Mouse (Mus musculus) spleen, adult 18-20 months (tissue): ENCODE data around the gene Ola1.

Experiments used
- DNase-seq, 2 experiments: peaks; one replicate each; pipeline ENCODE4 v3.0.0; 2022; ENCODE audit warnings: mixed read lengths in 2 of 2

Gene Ola1

DNA sequence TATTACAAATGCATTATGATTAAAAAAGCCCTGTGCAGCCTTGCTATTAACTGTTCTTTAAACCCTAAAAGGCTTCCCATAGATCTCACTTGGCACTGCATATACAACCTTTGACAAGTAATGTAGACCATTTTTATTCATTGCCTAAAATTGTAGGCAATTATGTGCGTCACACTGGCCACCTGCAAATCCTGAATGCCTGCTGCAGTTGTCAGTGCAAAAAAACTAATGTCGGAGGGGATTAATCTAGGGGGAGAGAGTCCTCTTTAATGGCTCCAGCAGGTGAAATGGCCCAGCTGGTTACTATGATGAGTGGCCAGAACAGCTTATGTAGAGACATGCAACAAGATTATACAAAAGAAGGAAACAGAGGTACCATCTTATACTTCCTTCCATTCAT, 75.0 kb downstream of the Ola1 start:
- no peak for DNase-seq

DNA sequence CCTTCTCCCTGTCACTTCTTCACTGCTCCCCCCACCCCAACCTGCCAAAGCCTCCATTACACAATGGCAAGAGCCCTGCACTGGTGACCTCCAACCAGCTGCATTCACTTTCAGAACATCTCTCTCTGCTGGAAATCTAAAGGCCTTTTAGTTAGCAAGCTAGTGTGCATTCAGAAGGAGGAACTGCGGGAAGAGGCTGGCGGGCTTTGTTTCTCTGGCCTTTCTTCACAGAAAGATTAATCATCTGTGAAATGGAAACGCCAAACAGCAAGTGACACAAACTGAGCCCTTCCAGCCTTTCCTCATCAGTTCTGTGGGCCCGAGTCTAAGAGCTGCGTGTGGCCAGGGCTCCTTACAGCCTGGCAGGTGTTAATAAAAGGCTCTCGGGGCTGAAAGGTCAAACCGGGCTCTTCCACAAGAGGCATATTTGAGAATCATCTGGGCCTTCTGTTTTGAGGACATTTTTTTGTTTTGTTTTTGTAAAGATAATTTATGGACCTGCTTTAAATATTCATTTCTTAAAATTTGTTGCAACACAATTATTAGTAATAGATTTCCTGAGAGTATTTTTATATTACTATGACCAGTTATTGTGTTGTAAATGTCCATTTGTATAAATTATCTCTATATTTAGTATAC, 75.8 kb downstream of the Ola1 start:
- DNase-seq, result no peak

DNA sequence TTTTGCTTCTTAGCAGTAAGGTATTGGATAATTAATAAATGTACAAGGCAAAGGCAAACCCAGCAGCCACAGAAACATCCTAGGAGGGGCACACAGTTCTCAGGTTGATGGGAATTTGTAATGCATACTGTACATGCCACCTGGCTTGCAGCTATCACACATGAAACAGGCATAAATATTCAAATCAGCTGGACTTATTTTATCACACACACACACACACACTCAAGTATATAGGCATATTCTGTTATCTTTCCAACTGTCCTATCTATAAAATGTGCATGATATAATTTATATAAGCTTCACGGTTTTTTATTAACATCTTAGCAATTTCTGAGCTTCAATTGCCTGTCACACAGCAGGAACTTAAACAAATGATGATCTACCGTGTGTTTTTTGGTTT, 85.8 kb downstream of the Ola1 start:
- no peak for DNase-seq

DNA sequence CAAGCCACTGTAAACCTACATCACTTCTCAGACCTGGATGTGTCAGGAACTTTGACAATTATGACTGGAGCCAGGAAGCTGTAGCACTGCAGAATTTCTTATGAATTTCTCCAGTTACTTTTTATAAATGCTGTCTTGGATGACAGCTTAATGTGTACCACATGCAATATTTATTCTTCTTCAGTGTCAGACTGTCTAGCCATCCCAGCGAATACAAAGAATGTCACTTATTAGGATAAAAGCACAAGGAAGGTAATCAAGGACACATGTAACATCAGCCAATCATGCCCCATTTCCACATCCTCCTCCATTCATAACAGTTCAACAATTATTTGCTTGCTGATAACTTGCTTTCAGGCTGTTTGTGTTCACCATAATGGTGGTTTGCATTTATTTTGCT, 91.0 kb downstream of the Ola1 start:
- DNase-seq, result no peak

DNA sequence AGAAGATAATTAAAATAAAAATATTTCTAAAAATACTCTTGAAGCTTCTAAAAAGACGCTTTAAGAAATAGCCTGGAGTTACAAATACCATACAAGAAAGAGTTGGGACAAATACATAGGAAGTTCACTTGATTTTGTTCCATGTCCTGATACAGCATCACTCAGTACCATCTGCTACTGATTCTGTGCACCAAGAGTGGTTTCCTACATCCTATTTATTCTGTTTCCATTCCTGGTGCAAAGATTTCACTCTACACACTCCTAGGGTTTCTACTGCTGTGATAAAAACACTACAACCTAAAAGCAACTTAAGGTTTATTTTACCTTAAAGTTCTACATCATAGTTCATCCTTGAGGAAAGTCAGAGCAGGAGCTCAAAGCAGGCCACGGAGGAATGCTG, 99.9 kb downstream of the Ola1 start:
- no peak for DNase-seq

DNA sequence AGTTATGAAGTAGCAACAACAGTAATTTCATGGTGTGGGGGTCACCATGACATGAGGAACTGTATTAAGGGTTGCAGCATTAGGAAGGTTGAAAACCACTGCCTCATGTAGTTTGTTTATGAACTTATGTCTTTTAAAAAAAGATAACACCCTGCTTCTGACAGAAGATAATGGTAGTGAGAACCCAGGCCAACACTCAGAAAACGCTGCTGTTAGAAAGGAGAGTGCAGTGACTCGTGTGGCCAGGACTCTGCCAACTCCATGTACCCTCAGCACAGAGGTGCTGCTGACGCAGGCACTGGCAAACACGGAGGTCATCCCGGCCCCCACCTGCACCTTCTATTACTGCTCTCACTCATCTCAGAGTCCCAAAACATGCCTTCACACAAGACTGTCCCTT, 111.6 kb downstream of the Ola1 start:
- DNase-seq, result no peak

DNA sequence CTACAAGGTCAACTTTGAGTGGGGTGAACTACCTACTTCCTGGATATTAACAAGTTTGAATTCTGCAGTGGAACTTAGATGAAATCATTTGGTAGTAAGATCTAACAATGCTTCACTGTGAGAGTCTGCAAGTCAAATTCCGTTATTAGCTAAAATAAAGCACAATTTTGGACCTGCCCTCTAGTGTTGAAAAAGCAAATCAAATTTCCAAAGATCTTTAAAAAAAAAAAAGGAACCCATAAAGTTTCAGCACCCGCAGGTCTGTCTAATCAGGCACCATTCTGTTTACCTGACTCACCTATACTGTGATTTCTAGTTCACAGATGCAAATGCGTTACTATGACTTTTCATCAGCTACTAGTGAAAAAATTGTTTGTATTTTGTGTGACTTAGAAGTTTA, 122.2 kb downstream of the Ola1 start:
- no peak for DNase-seq

DNA sequence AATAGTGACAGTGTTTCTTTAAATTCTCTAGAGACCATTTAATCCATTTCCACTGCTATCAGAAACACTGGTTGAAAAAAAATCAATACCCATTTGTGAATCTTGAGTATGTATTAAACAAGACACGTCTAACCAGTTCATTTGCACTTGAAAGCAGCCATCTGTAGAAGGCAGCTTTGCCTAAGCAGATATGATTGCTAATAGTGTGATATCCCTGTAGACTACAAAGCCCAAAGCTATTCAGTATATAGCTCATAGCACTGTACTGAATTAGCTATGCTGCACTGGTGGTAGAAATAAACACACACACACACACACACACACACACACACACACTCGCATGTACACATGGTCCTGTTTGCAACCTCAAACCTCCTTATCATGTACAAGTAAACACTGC, 123.4 kb downstream of the Ola1 start:
- no peak for DNase-seq

DNA sequence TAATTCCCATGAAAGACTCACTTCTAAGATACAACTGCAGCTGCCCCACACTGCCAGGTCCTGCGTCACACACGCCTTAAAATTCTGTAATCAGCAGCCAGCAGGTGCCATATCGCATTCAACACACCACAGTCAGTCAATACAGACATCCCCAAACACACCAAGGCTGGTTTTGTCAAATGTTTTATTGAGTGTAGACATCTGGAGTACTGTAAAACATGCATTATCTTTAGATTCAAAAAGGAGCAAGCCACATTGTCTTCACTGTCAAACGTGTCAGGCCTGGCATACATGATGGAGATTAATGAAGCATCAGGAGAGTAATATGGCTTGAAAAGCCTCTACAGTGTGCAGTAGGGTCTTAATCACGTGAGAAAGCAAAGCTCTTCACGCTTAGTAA, 125.7 kb downstream of the Ola1 start:
- DNase-seq, result no peak

DNA sequence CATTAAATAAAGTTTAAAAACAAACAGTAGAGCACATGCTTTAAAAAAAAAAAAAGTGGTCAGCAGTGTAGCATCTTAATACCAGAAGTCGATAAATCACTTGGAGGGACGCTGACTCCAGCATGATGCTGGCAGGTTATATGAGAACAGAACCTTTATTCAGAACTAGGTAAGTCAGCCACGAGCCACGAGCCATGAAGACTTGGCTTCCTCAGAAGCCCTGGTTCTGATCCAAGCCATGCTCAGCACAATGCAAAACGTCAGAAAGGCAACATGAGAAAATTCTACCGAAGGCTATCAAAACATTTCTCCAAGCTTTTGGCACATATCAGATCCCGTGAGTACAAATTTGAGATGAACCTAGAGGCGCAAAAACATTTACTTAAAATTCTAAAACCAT, 127.4 kb downstream of the Ola1 start:
- no peak for DNase-seq

DNA sequence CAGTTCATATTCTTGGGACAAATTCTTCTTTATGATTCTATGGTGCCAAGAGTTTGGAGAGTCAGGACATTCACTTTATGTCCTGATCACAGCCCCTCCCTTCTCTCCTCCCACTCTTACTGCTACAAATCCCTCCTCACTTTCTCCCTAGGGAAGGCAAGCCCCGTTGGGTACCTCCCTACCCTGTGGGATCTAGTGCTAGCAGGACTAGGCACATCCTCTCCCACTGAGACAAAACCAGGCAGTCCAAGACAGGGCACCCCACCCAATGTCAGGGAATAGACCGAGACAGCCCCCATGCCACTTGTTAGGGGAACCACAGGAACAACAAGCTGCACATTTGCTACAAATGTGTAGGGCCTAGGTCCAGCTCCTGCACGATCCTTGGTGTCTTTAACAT, 131.1 kb downstream of the Ola1 start:
- no peak for DNase-seq

DNA sequence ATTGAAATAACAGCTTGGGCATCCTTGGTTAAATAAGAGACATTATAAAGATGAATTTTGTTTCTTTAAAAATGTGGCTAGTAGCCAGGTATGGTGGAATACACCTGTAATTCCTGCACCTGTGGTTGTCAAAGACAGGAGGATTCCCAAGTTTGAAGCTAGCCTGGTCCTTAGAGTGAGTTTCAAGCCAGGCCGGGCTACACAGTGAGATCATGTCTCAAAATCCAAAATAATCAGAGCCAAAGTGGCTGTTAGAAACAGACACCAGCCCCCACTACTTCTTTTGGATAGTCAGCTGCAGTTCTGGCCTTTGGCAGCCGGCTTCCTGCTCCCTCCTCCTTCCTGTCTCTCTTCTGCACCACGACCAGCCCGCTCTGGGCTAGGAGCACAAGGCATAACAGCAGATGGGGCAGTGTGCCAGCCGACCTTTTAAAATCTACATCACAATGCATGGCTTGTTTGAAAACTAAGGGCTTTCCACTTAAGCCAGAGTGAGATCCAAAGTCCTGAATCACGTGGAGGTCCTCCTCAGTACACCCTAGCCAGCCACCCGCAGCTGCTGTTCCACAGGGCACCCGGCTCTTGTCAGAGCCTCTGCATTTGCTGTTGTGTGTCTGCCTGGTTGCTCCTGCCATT, 132.9 kb downstream of the Ola1 start:
- no peak for DNase-seq

DNA sequence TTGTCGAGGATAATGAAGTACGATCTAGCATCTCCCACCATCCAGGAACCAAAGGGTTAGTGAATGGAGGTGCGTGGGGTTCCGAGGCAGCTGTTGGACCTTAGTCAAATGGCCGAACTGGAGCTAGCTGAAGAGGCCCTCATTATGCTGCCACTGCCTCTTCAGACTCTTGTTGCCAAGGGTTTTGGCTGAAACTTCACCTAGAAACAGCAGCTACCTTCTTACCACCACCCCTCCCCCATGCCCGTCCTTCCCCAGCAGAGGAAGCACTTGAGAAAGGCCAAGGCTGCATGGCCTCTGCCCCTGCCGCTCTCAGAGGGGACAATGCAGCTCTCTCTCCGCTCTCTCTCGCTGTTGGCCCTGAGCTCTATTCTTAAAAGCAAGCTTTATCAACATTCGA, 136.2 kb downstream of the Ola1 start:
- no peak for DNase-seq

DNA sequence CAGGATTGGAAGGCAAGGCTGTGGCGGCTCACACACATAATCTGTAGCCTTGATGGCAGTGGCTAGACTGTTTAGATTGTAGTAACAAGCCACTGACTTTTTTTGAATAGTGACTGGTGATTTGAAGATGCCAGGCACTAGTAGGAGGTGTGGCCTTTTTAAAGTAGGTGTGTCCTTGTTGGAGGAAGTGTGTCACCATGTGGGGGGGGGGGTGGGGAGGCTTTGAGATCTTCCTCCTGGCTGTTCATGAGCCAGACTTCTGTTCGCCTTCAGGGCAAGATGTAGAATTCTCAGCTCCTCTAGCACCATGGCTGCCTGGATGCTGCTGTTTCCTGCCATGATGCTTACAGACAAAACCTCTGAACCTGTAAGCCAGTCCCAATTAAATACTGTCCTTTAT, 136.9 kb downstream of the Ola1 start:
- no peak for DNase-seq

DNA sequence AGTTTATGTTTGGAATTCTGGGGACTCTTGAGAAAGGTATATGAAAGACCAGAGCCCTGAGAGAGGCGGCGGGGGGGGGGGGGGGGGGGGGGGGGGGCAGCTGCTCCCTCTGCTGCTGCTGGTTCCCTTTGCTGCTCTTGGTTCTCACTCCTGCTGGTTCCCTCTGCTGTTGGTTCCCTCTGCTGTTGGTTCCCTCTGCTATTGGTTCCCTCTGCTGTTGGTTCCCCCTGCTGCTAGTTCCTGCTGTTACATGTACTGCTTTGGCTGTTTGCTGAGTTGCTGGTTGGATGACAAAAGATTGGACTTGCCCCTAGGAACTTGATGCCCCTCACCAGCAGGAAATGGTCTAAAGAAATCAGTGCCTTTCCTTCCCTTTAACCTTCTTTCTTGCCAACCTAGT, 138.6 kb downstream of the Ola1 start:
- DNase-seq, result no peak

DNA sequence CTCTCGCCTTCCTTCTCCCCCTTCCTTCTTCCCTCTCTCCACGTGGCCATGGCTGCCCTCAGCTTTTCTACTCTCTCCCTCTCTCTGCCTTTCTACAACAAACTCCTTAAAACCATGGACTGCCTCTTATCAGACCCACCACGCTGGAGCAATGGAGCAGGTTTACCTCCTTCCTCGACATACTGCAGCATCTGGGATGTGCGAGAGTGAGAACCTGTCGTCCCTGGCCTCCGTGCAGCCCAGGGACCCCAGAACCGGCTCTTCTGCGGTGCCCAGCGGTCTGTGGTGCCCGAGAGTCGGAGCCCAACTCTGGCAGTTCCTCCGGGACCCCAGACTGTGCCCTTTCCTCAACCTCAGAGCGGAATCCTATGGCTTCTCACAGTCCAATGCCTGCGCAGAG, 139.4 kb downstream of the Ola1 start:
- DNase-seq, result no peak

DNA sequence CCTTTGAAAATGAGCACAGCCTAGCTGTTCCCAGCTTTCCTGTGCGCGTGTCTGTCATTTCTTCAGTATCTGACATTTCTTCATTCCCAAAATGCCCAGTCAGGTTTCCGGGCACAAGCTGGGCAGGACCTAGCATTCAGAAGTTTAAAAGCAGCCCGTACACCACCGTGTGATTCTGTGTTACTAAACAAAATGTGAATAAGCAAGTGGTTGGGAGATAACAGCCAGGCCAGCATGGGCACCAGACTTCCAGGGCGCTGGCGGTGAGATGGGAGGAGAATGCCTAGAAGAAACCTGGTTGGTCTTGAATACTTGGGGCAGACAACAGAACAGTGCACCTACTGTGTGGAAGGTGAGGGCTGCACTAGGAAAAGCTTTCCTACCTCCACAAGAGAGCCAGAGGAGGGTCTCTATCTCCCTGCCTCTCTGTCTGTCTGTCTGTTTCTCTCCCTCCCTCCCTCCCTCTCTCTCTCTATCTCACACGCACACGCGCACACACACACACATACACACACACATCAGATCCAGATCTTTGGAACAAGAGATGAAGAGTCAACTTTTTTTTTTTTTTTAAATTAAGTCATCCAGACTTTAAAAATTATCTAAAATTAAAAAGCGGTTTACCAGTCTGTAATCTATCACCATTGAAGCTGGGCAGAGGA, 144.8 kb downstream of the Ola1 start:
- DNase-seq, result no peak

DNA sequence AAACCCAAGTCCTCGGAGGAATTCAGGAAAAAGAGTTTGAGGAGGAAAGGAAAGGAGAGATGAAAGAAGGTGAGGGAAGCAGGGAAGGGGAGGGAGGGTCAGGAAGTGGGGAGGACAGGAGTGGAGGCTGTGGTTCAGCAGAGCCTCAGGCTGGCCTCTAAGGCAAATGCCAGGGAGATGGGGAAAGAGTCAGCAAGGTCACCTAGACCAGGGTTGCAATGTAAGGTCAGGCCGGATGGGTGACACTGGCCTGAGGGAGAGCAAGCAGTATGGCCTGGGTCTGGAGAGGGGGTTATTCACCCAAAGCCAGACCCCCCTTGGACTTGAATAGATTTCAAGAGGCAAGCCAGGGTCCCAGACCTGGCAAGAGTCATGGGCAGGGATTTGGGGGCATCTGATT, 147.5 kb downstream of the Ola1 start:
- DNase-seq, result no peak

DNA sequence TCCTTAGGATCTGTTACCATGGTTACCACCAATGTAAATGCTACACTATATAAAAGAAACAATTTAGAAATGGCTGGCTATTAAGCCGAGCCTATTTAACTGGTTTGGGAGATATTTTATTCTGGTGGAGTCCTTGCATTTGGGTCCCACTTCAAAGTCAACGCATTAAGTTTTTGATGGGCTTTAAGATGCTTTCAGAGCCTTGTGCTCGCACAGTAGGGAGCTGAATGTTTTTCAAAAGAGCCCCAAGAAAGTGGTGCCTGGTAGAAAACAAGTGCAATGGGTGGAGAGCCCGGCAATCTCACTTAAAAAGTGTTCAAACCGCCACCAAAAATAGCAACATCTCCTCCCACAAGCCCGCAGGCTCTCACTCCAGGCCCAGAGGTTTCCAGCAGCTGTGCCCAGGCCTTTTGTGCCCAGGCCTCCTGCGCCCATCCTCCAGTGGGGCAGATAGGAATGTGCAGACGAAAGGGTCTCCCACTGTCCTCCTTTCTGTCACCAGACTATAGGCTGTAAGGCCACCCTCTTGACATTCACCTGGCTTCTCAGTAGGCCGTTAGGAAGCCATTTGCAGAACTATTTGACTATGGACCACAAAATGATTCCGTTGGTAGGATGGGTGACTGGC, 148.2 kb downstream of the Ola1 start:
- DNase-seq, result no peak

DNA sequence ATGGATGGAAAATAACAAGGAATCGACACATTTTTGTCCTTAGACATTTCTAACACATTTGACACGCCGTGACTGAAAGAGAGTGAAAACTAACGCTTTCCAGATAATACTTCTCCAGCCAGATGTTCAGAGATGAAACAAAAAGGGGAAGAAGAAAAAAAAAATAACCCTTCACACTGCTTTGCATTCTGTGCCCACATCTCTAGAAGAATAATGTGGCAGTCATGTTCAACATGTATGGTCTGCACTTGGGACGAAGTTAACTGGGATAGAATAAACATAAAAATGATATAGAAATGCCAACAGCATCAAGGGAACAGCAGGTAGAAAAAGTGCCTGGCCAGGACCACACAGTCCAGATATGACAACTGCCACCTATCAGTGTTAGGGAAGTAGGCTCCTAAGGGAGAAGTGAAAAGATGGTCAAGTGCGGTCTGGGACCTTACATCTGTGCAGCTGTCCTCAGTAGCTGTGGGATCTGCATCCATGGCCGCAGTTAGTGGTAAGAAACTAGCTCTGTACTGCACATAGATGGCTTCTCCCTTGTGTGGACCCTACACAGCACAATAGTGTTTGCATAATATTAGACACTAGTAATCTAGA, 149.4 kb downstream of the Ola1 start:
- DNase-seq, result no peak

DNA sequence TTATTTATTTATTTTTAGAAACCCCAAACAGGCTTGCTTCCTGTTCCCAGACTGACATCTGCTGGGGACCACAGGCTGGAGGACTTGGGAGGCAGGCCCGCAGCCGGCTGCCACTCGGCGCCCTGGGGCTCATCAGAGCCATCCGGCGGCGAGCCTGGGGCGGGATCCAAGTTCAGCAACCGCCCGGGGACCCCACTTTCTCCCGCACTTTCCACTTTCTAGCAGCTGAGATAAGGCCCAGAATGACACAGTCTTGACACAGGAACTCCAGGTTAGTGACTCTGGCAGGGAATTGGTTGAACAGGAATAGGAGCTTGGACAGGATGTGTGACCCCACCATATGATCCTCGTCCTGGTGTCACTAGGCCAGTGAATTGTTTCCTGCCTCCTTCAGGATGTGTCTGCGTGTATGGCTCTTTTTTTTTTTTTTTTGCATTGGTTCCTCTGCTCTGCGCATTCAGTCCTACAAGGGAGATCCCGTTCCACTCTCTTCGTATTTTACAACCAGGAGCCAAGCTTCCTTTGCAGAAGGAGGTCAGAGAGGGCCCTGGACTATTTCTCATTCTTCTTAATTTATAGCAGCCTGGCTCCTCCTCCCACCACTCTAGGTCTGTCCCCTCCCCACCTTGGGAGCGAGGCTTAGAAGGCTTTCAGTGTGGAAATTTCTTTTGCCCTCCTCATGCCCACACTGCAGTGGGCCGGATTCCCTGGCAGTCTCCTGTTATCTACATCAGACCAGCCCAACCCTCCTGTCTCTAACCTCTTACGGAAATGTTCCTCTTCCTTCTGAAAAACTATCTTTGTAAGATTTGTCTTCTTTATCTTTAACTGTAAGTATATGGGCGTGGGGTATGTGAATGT, 152.2 kb downstream of the Ola1 start:
- no peak for DNase-seq

DNA sequence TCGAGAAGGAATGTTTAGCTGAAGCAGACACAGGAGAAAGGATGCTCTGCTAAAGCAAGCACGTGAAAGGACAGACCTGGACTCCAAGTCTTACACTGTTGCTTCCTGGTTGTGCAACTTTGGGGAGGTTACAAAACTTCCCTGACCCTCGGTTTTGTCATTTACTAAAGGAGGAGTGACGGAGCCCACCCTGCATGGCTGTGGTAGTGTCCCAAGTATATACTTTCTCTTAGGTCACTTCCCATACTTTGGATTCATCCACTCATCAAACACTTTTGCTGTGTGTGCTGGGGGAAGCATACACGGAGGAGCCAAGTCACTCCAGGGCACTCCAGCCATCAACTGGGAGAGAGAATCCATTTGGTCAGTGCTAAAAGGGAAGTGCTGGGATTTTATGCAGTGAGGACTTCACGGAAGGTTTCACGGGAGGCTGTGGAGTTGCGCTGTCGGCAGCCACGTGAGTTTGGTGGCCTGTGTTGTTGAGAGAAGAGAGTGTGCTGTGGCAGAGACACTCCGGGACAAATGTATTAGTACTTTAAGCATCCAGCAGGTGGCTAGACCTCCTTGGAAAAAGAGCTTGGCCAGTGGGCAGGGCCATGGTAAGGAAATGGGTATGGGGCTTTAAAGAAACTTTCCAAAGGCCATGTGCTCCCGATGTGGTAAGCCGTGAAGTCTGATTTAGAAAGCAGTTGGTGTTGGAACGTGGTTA, 154.7 kb downstream of the Ola1 start:
- no peak for DNase-seq
